Mouse (Mus musculus) ES-Bruce4 (cell line): ENCODE data around the gene Ccdc155.

Source experiments
- CTCF ChIP-seq: IDR thresholded peaks from one replicate; pipeline ENCODE4 v1.8.1; 2011; ENCODE audit warnings: low read depth, low read length
- EP300 ChIP-seq: IDR thresholded peaks from 2 replicates; pipeline ENCODE4 v1.6.1; 2011; ENCODE audit warnings: low read depth, low read length; ENCODE audit not compliant: insufficient read depth
- POLR2A ChIP-seq: IDR thresholded peaks from one replicate; pipeline ENCODE4 v1.8.1; 2011; ENCODE audit warnings: low read length; ENCODE audit not compliant: insufficient read depth

- no peak for TF ChIP-seq EP300
- TF ChIP-seq POLR2A = no peak
- no peak for TF ChIP-seq CTCF
These were observed 7.7 kb upstream of the Ccdc155 start for GRCm38 (mm10) chr7:45212356-45212755.
